Mouse (Mus musculus): ENCODE data around the gene Bcl6. TPM values are rescaled to one million over a fixed set of nuclear protein-coding genes. Genes with fewer than 3 reads are reported as not detected.

Gene Bcl6
- total and polyA plus RNA-seq, 3 experiments = 0.20 to 0.60 (median 0.25) TPM

DNA sequence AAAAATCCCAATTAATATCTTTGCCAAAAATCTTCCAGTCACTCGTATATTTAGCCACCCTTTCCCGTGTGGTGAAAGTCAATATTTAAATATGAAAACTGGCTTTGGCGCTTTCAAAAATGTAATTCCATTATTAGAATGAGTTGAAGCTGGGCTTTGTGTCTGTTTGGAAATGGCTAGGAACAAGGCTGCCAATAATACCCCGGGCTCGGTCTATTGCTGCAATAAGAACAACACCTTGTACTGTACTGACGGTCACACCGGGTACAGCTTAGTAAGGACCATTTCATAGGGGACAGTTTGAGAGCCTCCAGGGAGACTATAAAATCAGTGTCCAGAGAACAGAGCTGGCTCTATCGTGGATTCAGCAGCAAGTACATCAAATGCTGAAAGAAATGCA is 17.3 kb upstream of the Bcl6 start:
- Histone ChIP-seq H3K4me1 (ENCODE audit: control insufficient read depth in 1 of 2, insufficient read depth in 2 of 2) (no peaks in the 10 kb centered on the region), H3K4me2 (ENCODE audit: insufficient read depth, low read depth, poor library complexity, severe bottlenecking) (no peak overlapping the region), H3K9ac (ENCODE audit: insufficient read depth, low read depth) (no peak overlapping the region), H3K4me3 (replicated peaks in 1 of 3; ENCODE audit: low read depth in 2 of 3, low read length in 2 of 3, poor library complexity in 1 of 3) (no peak overlapping the region), H3K27me3 (replicated peaks) (peaks cover 2% of the 10 kb centered on the region), H3K36me3 (replicated peaks in 1 of 2; ENCODE audit: control insufficient read depth in 1 of 2, insufficient read depth in 1 of 2, low read length in 1 of 2) (no peaks in the 10 kb centered on the region), H3K27ac (ENCODE audit: insufficient read depth, low read depth) (no peak overlapping the region), H3K9me3 (replicated peaks; ENCODE audit: low read length) (no peaks in the 10 kb centered on the region), H3K79me2 (replicated peaks; ENCODE audit: control insufficient read depth, extremely low read depth, insufficient read depth, poor library complexity, severe bottlenecking) (no peaks in the 10 kb centered on the region)
- in situ Hi-C loops (cut with MboI; ENCODE audit: low pct_ligation_motif_present, low pct_unique_long_range_greater_than_20kb, low sequenced_read_pairs) (no loop called here), dilution Hi-C loops (cut with MboI; ENCODE audit: extremely low pct_ligation_motif_present, extremely low pct_unique_long_range_greater_than_20kb, low sequenced_read_pairs) (no loop called here)
- no peak for TF ChIP-seq RAD21 (IDR thresholded peaks at IDR 0.05; ENCODE audit: low read depth, low read length)
- TF ChIP-seq BHLHE40 (IDR thresholded peaks at IDR 0.05; ENCODE audit: low read depth, low read length) = no peak
- TF ChIP-seq CTCF (conservative IDR thresholded peaks at IDR 0.05 in 1 of 2, IDR thresholded peaks at IDR 0.05 in 1 of 2; ENCODE audit: low read depth in 2 of 2, low read length in 2 of 2) = no peak
- no peak for TF ChIP-seq ZMIZ1 (IDR thresholded peaks at IDR 0.05; ENCODE audit: low read depth, low read length)
- TF ChIP-seq USF1 (IDR thresholded peaks at IDR 0.05; ENCODE audit: low read depth, low read length) = no peak
- no peak for DNase-seq (ENCODE audit: extremely low read depth)

DNA sequence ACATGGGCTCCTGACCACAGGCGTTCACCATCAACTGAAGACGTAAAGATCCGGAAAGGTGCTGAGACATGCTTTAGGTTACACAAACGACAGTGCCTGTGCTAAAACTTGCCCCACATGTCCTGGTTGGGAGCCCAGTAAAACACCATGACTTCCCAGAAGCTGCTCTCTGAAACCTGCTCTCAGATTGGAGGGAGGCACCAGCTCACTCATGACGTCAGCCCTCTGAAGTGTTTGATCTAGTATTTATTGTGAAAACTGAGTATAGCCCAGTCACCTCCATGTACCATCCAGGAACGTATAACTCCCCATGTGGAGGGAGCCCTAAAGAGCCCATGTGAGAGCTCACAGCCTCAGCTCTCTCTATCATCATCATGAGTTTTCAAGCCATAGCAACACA is 9.3 kb upstream of the Bcl6 start:
- in situ Hi-C loops (cut with MboI; ENCODE audit: low pct_ligation_motif_present, low pct_unique_long_range_greater_than_20kb, low sequenced_read_pairs) (loop anchor here (25.0 kb wide), 2 partner anchors 639 to 864 kb away; no protein-coding TSS in a partner anchor), dilution Hi-C loops (cut with MboI; ENCODE audit: extremely low pct_ligation_motif_present, extremely low pct_unique_long_range_greater_than_20kb, low sequenced_read_pairs) (no loop called here)

DNA sequence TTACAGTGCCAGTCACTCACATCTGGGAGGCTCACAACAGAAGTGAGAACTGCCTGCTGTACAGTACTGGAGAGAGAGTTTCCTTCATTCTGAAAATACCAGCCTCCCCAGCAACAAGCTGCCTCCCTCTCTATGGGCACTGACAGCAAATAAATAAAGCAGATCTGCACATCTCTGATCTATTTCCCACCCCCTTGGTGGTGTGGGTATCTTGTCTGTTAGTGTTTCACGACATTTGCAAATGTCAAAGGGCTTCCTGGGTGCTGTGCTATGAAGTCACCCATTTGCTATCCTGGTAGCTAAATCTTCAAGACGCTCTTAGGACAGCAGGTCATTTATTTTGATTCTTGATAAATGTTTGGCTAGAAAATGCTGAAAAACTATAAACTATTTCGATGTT is 8.6 kb upstream of the Bcl6 start:
- H3K27ac ChIP-seq (ENCODE audit: insufficient read depth, low read depth) = no peak overlapping the region
- no peak overlapping the region for H3K4me3 ChIP-seq (replicated peaks in 1 of 3; ENCODE audit: low read depth in 2 of 3, low read length in 2 of 3, poor library complexity in 1 of 3)
- no peaks in the 10 kb centered on the region for H3K9me3 ChIP-seq (replicated peaks; ENCODE audit: low read length)
- no peak overlapping the region for H3K9ac ChIP-seq (ENCODE audit: insufficient read depth, low read depth)
- in situ Hi-C loops (cut with MboI; ENCODE audit: low pct_ligation_motif_present, low pct_unique_long_range_greater_than_20kb, low sequenced_read_pairs) (loop anchor here (25.0 kb wide), 2 partner anchors 640 to 865 kb away; no protein-coding TSS in a partner anchor), dilution Hi-C loops (cut with MboI; ENCODE audit: extremely low pct_ligation_motif_present, extremely low pct_unique_long_range_greater_than_20kb, low sequenced_read_pairs) (no loop called here)
- no peaks in the 10 kb centered on the region for H3K36me3 ChIP-seq (replicated peaks in 1 of 2; ENCODE audit: control insufficient read depth in 1 of 2, insufficient read depth in 1 of 2, low read length in 1 of 2)
- H3K79me2 ChIP-seq (replicated peaks; ENCODE audit: control insufficient read depth, extremely low read depth, insufficient read depth, poor library complexity, severe bottlenecking) = no peaks in the 10 kb centered on the region
- no peak for TF ChIP-seq KAT2A (IDR thresholded peaks at IDR 0.05; ENCODE audit: insufficient replicate concordance, low read length)
- H3K4me1 ChIP-seq (ENCODE audit: control insufficient read depth in 1 of 2, insufficient read depth in 2 of 2) = peaks cover 6 to 15% of the 10 kb centered on the region in 2 experiments
- H3K27me3 ChIP-seq (replicated peaks) = peaks cover 20% of the 10 kb centered on the region
- H3K4me2 ChIP-seq (ENCODE audit: insufficient read depth, low read depth, poor library complexity, severe bottlenecking) = no peak overlapping the region
- no peak for DNase-seq (ENCODE audit: extremely low read depth)

More for the DNA sequence above, 9.3 kb upstream of the Bcl6 start:
- no peak overlapping the region for H3K4me2 ChIP-seq (ENCODE audit: insufficient read depth, low read depth, poor library complexity, severe bottlenecking)
- no peaks in the 10 kb centered on the region for H3K9me3 ChIP-seq (replicated peaks; ENCODE audit: low read length)
- no peaks in the 10 kb centered on the region for H3K79me2 ChIP-seq (replicated peaks; ENCODE audit: control insufficient read depth, extremely low read depth, insufficient read depth, poor library complexity, severe bottlenecking)
- no peak for TF ChIP-seq TCF12 (IDR thresholded peaks at IDR 0.05; ENCODE audit: low read depth, low read length)
- TF ChIP-seq MYC (IDR thresholded peaks at IDR 0.05; ENCODE audit: low read depth, low read length) = no peak
- TF ChIP-seq SMC3 (IDR thresholded peaks at IDR 0.05; ENCODE audit: low read depth, low read length) = no peak
- TF ChIP-seq TBP (conservative IDR thresholded peaks at IDR 0.05; ENCODE audit: low read depth, low read length) = no peak
- TF ChIP-seq ZC3H11A (IDR thresholded peaks at IDR 0.05; ENCODE audit: low read depth, low read length) = no peak
- TF ChIP-seq CTCF (conservative IDR thresholded peaks at IDR 0.05 in 1 of 2, IDR thresholded peaks at IDR 0.05 in 1 of 2; ENCODE audit: low read depth in 2 of 2, low read length in 2 of 2) = no peak
- no peak for TF ChIP-seq CHD1 (IDR thresholded peaks at IDR 0.05; ENCODE audit: low read depth, low read length)
- no peak for TF ChIP-seq GABPA (IDR thresholded peaks at IDR 0.05; ENCODE audit: insufficient replicate concordance, low read depth, low read length)
- no peak for TF ChIP-seq KAT2A (IDR thresholded peaks at IDR 0.05; ENCODE audit: insufficient replicate concordance, low read length)
- no peak for TF ChIP-seq POLR2AphosphoS2 (IDR thresholded peaks at IDR 0.05; ENCODE audit: low read depth, low read length)
- no peak for TF ChIP-seq MAZ (IDR thresholded peaks at IDR 0.05; ENCODE audit: low read depth, low read length)
- no peak for TF ChIP-seq USF2 (conservative IDR thresholded peaks at IDR 0.05; ENCODE audit: low read depth, low read length)
- no peak for TF ChIP-seq ETS1 (conservative IDR thresholded peaks at IDR 0.05; ENCODE audit: low read depth, low read length)
- no peak for TF ChIP-seq EP300 (IDR thresholded peaks at IDR 0.05; ENCODE audit: low read length)
- TF ChIP-seq PAX5 (IDR thresholded peaks at IDR 0.05; ENCODE audit: low read length) = no peak
- H3K36me3 ChIP-seq (replicated peaks in 1 of 2; ENCODE audit: control insufficient read depth in 1 of 2, insufficient read depth in 1 of 2, low read length in 1 of 2) = no peaks in the 10 kb centered on the region
- no peak overlapping the region for H3K9ac ChIP-seq (ENCODE audit: insufficient read depth, low read depth)
- no peak for DNase-seq (ENCODE audit: extremely low read depth)
- peaks cover 15% of the 10 kb centered on the region for H3K27me3 ChIP-seq (replicated peaks)
- H3K4me1 ChIP-seq (ENCODE audit: control insufficient read depth in 1 of 2, insufficient read depth in 2 of 2) = peaks cover 6 to 15% of the 10 kb centered on the region in 2 experiments
- H3K27ac ChIP-seq (ENCODE audit: insufficient read depth, low read depth) = no peak overlapping the region
- H3K4me3 ChIP-seq (replicated peaks in 1 of 3; ENCODE audit: low read depth in 2 of 3, low read length in 2 of 3, poor library complexity in 1 of 3) = no peak overlapping the region
